Mouse (Mus musculus) CH12.LX (cell line): ENCODE data around the gene Trpt1. TPM values are rescaled to one million over a fixed set of nuclear protein-coding genes. Genes with fewer than 3 reads are reported as not detected.
"Not testable (repeated sequence)": the region's sequence is repeated elsewhere in the genome, so short reads cannot be mapped to it uniquely, and the experiment has no call there.

Source experiments
- DNase-seq: peaks from one replicate; pipeline ENCODE4 v3.0.0-alpha.2; 2013; ENCODE audit errors: extremely low read depth
- H3K27ac ChIP-seq: 2 replicates; pipeline ENCODE4 v1.5.1; 2012; ENCODE audit warnings: low read depth, mild to moderate bottlenecking, control low read depth, moderate library complexity; ENCODE audit not compliant: insufficient read depth
- H3K27me3 ChIP-seq: replicated peaks from 2 replicates; pipeline ENCODE3; 2012; ENCODE audit warnings: inconsistent platforms
- H3K36me3 ChIP-seq, 2 experiments: replicated peaks in 1 of 2; 2 replicates each; pipeline versions ENCODE3 to v1.6.1; 2012; ENCODE audit warnings: inconsistent platforms in 1 of 2, low read length in 1 of 2, mild to moderate bottlenecking in 1 of 2, mixed read lengths in 1 of 2, moderate library complexity in 1 of 2; ENCODE audit not compliant: control insufficient read depth in 1 of 2, insufficient read depth in 1 of 2
- H3K4me1 ChIP-seq, 2 experiments: 2 replicates each; pipeline ENCODE4 v1.6.1; 2012; ENCODE audit warnings: inconsistent platforms in 1 of 2, moderate library complexity in 1 of 2; ENCODE audit not compliant: insufficient read depth in 2 of 2, control insufficient read depth in 1 of 2
- H3K4me2 ChIP-seq: 2 replicates; pipeline ENCODE4 v1.6.1; 2012; ENCODE audit warnings: low read depth, mild to moderate bottlenecking, control low read depth; ENCODE audit not compliant: poor library complexity, insufficient read depth, severe bottlenecking
- H3K4me3 ChIP-seq, 3 experiments: fragments of 150-350 bp in 1 of 3; sonication (generic) in 1 of 3; replicated peaks in 1 of 3; 2 replicates each; pipeline versions ENCODE3 to v1.5.1; 2011 to 2012; ENCODE audit warnings: low read depth in 2 of 3, low read length in 2 of 3, mild to moderate bottlenecking in 2 of 3, moderate library complexity in 2 of 3, control low read depth in 1 of 3, improper control_type of control experiment in 1 of 3, inconsistent platforms in 1 of 3, mixed read lengths in 1 of 3; ENCODE audit not compliant: poor library complexity in 1 of 3
- H3K79me2 ChIP-seq: replicated peaks from 2 replicates; pipeline ENCODE4 v1.6.1; 2012; ENCODE audit warnings: mild to moderate bottlenecking, moderate library complexity; ENCODE audit not compliant: control insufficient read depth, poor library complexity, insufficient read depth, severe bottlenecking; ENCODE audit errors: extremely low read depth
- H3K9ac ChIP-seq: 2 replicates; pipeline ENCODE4 v1.6.1; 2012; ENCODE audit warnings: low read depth, mild to moderate bottlenecking, control low read depth, moderate library complexity; ENCODE audit not compliant: insufficient read depth
- H3K9me3 ChIP-seq: replicated peaks from 2 replicates; pipeline ENCODE3; 2012; ENCODE audit warnings: low read length, inconsistent platforms, mixed read lengths
- BHLHE40 ChIP-seq: IDR thresholded peaks from 2 replicates; pipeline ENCODE4 v1.6.1; 2011; ENCODE audit warnings: mild to moderate bottlenecking, low read depth, low read length, improper control_type of control experiment
- CHD2 ChIP-seq: IDR thresholded peaks from 2 replicates; pipeline ENCODE4 v1.6.1; 2011; ENCODE audit warnings: low read length, improper control_type of control experiment
- CTCF ChIP-seq, 2 experiments: IDR thresholded peaks in 1 of 2; conservative IDR thresholded peaks in 1 of 2; 2 replicates each; pipeline ENCODE4 v1.5.1; 2011 to 2012; ENCODE audit warnings: low read depth in 2 of 2, low read length in 2 of 2, improper control_type of control experiment in 1 of 2, inconsistent platforms in 1 of 2, mild to moderate bottlenecking in 1 of 2, moderate library complexity in 1 of 2
- EP300 ChIP-seq: IDR thresholded peaks from 2 replicates; pipeline ENCODE4 v1.6.1; 2011; ENCODE audit warnings: low read length, improper control_type of control experiment
- IRF4 ChIP-seq: IDR thresholded peaks from 2 replicates; pipeline ENCODE4 v1.6.1; 2014; ENCODE audit warnings: low read depth, mild to moderate bottlenecking, inconsistent platforms, low read length, improper control_type of control experiment
- JUND ChIP-seq: conservative IDR thresholded peaks from 2 replicates; pipeline ENCODE4 v1.6.1; 2011; ENCODE audit warnings: low read depth, low read length, improper control_type of control experiment
- KAT2A ChIP-seq: IDR thresholded peaks from 2 replicates; pipeline ENCODE4 v1.6.1; 2012; ENCODE audit warnings: low read length, improper control_type of control experiment, inconsistent platforms; ENCODE audit not compliant: insufficient replicate concordance
- MAX ChIP-seq: IDR thresholded peaks from 2 replicates; pipeline ENCODE4 v1.6.1; 2011; ENCODE audit warnings: low read length, improper control_type of control experiment
- MAZ ChIP-seq: IDR thresholded peaks from 2 replicates; pipeline ENCODE4 v1.6.1; 2012; ENCODE audit warnings: low read depth, mild to moderate bottlenecking, inconsistent platforms, low read length, improper control_type of control experiment, moderate library complexity
- MYC ChIP-seq: IDR thresholded peaks from 2 replicates; pipeline ENCODE4 v1.6.1; 2011; ENCODE audit warnings: low read depth, mild to moderate bottlenecking, improper control_type of control experiment, low read length
- NELFE ChIP-seq: IDR thresholded peaks from 2 replicates; pipeline ENCODE4 v1.6.1; 2011; ENCODE audit warnings: low read depth, low read length, improper control_type of control experiment
- POLR2A ChIP-seq: IDR thresholded peaks from 2 replicates; pipeline ENCODE4 v1.6.1; 2011; ENCODE audit warnings: low read depth, mild to moderate bottlenecking, improper control_type of control experiment, low read length
- RAD21 ChIP-seq: IDR thresholded peaks from 2 replicates; pipeline ENCODE4 v1.6.1; 2011; ENCODE audit warnings: low read depth, mild to moderate bottlenecking, low read length, improper control_type of control experiment, moderate library complexity
- SMC3 ChIP-seq: IDR thresholded peaks from 2 replicates; pipeline ENCODE4 v1.6.1; 2011; ENCODE audit warnings: low read depth, low read length, improper control_type of control experiment
- TCF12 ChIP-seq: IDR thresholded peaks from 2 replicates; pipeline ENCODE4 v1.6.1; 2014; ENCODE audit warnings: low read depth, mild to moderate bottlenecking, inconsistent platforms, low read length, improper control_type of control experiment
- USF1 ChIP-seq: IDR thresholded peaks from 2 replicates; pipeline ENCODE4 v1.6.1; 2014; ENCODE audit warnings: low read depth, mild to moderate bottlenecking, inconsistent platforms, low read length, improper control_type of control experiment
- ZKSCAN1 ChIP-seq: IDR thresholded peaks from 2 replicates; pipeline ENCODE4 v1.6.1; 2012; ENCODE audit warnings: low read depth, inconsistent platforms, low read length, improper control_type of control experiment, borderline replicate concordance
- ZNF384 ChIP-seq: IDR thresholded peaks from 2 replicates; pipeline ENCODE4 v1.6.1; 2012; ENCODE audit warnings: low read depth, low read length, improper control_type of control experiment, inconsistent platforms
- dilution Hi-C: fragments of 300-500 bp; cut with MboI; formaldehyde crosslinking; loops from 2 replicates; pipeline ENCODE4 v1.14.3; 2020; ENCODE audit warnings: low sequenced_read_pairs; ENCODE audit not compliant: extremely low pct_unique_long_range_greater_than_20kb, extremely low pct_ligation_motif_present
- in situ Hi-C: fragments of 300-500 bp; cut with MboI; formaldehyde crosslinking; loops from 3 replicates; pipeline ENCODE4 v1.14.3; 2019; ENCODE audit warnings: low sequenced_read_pairs, low pct_ligation_motif_present, low pct_unique_long_range_greater_than_20kb, mixed read lengths
- polyA plus RNA-seq: library from polyadenylated mRNA; unstranded; fragments of >175 nt; gene quantifications from 2 replicates; pipeline ENCODE4 v1.2.1, GENCODE M21; 2012; ENCODE audit warnings: low read depth; ENCODE audit not compliant: insufficient read length
- total RNA-seq, 2 experiments: library from RNA; depleted of rRNA; stranded (reverse); fragments of 300-350 nt in 1 of 2; fragments of >200 nt in 1 of 2; gene quantifications; 2 replicates each; pipeline ENCODE4 v1.2.3; 2012 to 2014

Trpt1 gene
- total and polyA plus RNA-seq, 3 experiments = 3.1 to 4.7 (median 3.4) TPM

GRCm38 (mm10) chr19:6989251-6989650 lies 6.7 kb upstream of the Trpt1 start:
- in situ Hi-C loops = no loop called here
- Histone ChIP-seq H3K27me3 (no peaks in the 10 kb centered on the region), H3K27ac (no peak overlapping the region), H3K4me3 (no peak overlapping the region), H3K4me2 (no peak overlapping the region), H3K4me1 (peaks cover 11 to 31% of the 10 kb centered on the region in 2 experiments), H3K36me3 (peaks cover 9 to 28% of the 10 kb centered on the region in 2 experiments), H3K79me2 (no peaks in the 10 kb centered on the region), H3K9me3 (no peaks in the 10 kb centered on the region), H3K9ac (no peak overlapping the region)
- no peak for DNase-seq
- dilution Hi-C loops = no loop called here
- no peak for TF ChIP-seq JUND
- TF ChIP-seq POLR2A = no peak

GRCm38 (mm10) chr19:6990712-6991111 lies 5.2 kb upstream of the Trpt1 start:
- dilution Hi-C loops (no loop called here), in situ Hi-C loops (no loop called here)
- peaks cover 11 to 43% of the 10 kb centered on the region in 2 experiments for H3K4me1 ChIP-seq
- H3K4me3 ChIP-seq = no peak overlapping the region
- TF ChIP-seq MYC (no peak), TCF12 (no peak), BHLHE40 (no peak), NELFE (no peak), ZNF384 (no peak), ZKSCAN1 (no peak), KAT2A (no peak), MAX (no peak), POLR2A (no peak), CHD2 (no peak), RAD21 (no peak), JUND (no peak), CTCF (conservative IDR thresholded peaks at IDR 0.05 in 1 of 2, IDR thresholded peaks at IDR 0.05 in 1 of 2; ENCODE audit: low read depth in 2 of 2, low read length in 2 of 2) (no peak), IRF4 (no peak), SMC3 (no peak), EP300 (no peak), USF1 (no peak), MAZ (no peak)
- no peaks in the 10 kb centered on the region for H3K9me3 ChIP-seq
- no peak overlapping the region for H3K27ac ChIP-seq
- no peak overlapping the region for H3K9ac ChIP-seq
- H3K36me3 ChIP-seq = peaks cover 3 to 16% of the 10 kb centered on the region in 2 experiments
- H3K27me3 ChIP-seq = no peaks in the 10 kb centered on the region
- no peak overlapping the region for H3K4me2 ChIP-seq
- no peak for DNase-seq
- no peaks in the 10 kb centered on the region for H3K79me2 ChIP-seq

- H3K9ac ChIP-seq, H3K4me3 ChIP-seq, DNase-seq, in situ Hi-C loops, H3K27me3 ChIP-seq, H3K79me2 ChIP-seq, H3K9me3 ChIP-seq, H3K27ac ChIP-seq, dilution Hi-C loops, H3K4me2 ChIP-seq: not testable (repeated sequence)
- Histone ChIP-seq H3K36me3 (peaks cover 3 to 11% of the 10 kb centered on the region in 2 experiments), H3K4me1 (peaks cover 7 to 39% of the 10 kb centered on the region in 2 experiments)
These were observed 4.8 kb upstream of the Trpt1 start for GRCm38 (mm10) chr19:6991166-6991565.
